Mouse (Mus musculus) kidney, postnatal 25 days (tissue): ENCODE data around the gene Olfr370.

Experiments used
- DNase-seq, 2 experiments: peaks; one replicate each; pipeline ENCODE4 v3.0.0; 2021; ENCODE audit warnings: mixed read lengths in 2 of 2

Olfr370 gene

GRCm38 (mm10) chr8:83575561-83576515 is 40.3 kb downstream of the Olfr370 start:
- peak; percentile 2 to 47 for DNase-seq

- peak in 1 of 2 experiments; percentile 1 for DNase-seq
Measured at GRCm38 (mm10) chr8:83576516-83576895, 40.9 kb downstream of the Olfr370 start.

GRCm38 (mm10) chr8:83576921-83577320 is 41.3 kb downstream of the Olfr370 start:
- peak in 1 of 2 experiments; percentile 2 for DNase-seq

GRCm38 (mm10) chr8:83577384-83577791 is 41.8 kb downstream of the Olfr370 start:
- DNase-seq: peak; percentile 9 to 60

- DNase-seq: peak; percentile 7 to 50
Measured at GRCm38 (mm10) chr8:83578131-83579055, 42.8 kb downstream of the Olfr370 start.

- no peak for DNase-seq
Measured at GRCm38 (mm10) chr8:83579676-83580075, 44.1 kb downstream of the Olfr370 start.

GRCm38 (mm10) chr8:83580826-83581225 is 45.2 kb downstream of the Olfr370 start:
- peak in 1 of 2 experiments; percentile 42 for DNase-seq

GRCm38 (mm10) chr8:83582226-83582625 is 46.6 kb downstream of the Olfr370 start:
- peak in 1 of 2 experiments; percentile 40 for DNase-seq

GRCm38 (mm10) chr8:83583236-83583635 is 47.7 kb downstream of the Olfr370 start:
- no peak for DNase-seq

GRCm38 (mm10) chr8:83584771-83585170 is 49.2 kb downstream of the Olfr370 start:
- DNase-seq: no peak

- peak; percentile 60 to 81 for DNase-seq
Measured at GRCm38 (mm10) chr8:83585333-83585732, 49.8 kb downstream of the Olfr370 start.

- DNase-seq: no peak
Measured at GRCm38 (mm10) chr8:83587644-83588043, 52.1 kb downstream of the Olfr370 start.

- DNase-seq: no peak
Measured at GRCm38 (mm10) chr8:83588886-83589285, 53.3 kb downstream of the Olfr370 start.

GRCm38 (mm10) chr8:83590488-83591023 is 55.0 kb downstream of the Olfr370 start:
- no peak for DNase-seq

- no peak for DNase-seq
Measured at GRCm38 (mm10) chr8:83592682-83593081, 57.1 kb downstream of the Olfr370 start.

- DNase-seq: peak in 1 of 2 experiments; percentile 83
Measured at GRCm38 (mm10) chr8:83593325-83594166, 58.0 kb downstream of the Olfr370 start.

GRCm38 (mm10) chr8:83594167-83595049 is 58.8 kb downstream of the Olfr370 start:
- DNase-seq: peak; percentile 98 to 99
